Mouse (Mus musculus): ENCODE data around the gene Ak9. TPM values are rescaled to one million over a fixed set of nuclear protein-coding genes. Genes with fewer than 3 reads are reported as not detected.

The Ak9 gene
- polyA plus RNA-seq (2016; fragmentation: Nextera tagmentation; extraction: Ambion mirVana), result 0.16 and 0.34 TPM in 2 replicates

DNA sequence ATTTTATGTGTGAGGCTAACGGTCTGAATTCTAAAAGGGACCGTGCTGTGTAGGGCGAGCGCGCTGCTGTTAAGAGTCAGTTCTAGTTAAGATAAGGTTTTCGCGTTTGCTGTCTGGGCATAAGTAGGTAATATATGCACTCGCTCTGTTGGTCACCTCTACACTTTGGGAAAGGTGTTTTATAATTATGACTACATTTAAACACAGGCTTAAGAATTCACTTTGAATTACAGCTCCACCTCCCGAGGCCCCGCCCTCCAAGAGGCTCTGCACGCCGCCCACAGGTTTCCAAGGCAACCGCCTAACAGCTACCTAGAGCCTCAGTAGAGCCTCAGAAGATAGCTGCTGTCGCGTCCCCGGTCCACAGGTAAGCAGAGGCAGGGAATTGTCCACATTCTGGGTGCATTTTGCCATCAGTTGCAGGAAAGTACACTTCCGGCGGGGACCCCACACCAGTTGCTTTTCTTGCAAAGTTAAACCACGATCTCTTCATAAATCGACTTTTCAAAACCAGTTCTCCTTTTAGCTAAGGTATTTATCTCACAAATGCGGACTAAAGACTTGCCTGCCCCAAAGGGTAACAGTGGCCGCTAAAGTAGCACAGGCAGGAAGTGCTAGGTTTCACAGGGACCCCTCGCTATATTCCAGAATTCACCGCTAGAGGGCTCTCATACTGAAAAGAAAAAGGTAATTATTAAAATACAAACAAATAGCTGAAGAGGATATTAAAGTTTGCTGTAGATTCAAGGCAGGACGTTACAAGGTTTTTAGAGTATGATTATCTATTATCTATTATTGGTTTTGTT is at the start of gene Ak9:
Gene Ak9 (plus strand): TSS at position 342 of the 806 bp plus-strand sequence.
- Histone ChIP-seq H3K4me1 (replicated peaks) (peaks cover 12% of the 10 kb centered on the region), H3K9me3 (no peaks in the 10 kb centered on the region), H3K4me3 (peak within 1 kb of the TSS; percentile 95), H3K27ac (peak within 1 kb of the TSS; percentile 88), H3K36me3 (no peaks in the 10 kb centered on the region), H3K27me3 (ENCODE audit: insufficient read depth, poor library complexity, severe bottlenecking) (no peaks in the 10 kb centered on the region)
- WGBS, result under 1% methylated on average over 25 of the region's 25 CpGs
- DNase-seq (ENCODE audit: low spot score), result peak; percentile 85

DNA sequence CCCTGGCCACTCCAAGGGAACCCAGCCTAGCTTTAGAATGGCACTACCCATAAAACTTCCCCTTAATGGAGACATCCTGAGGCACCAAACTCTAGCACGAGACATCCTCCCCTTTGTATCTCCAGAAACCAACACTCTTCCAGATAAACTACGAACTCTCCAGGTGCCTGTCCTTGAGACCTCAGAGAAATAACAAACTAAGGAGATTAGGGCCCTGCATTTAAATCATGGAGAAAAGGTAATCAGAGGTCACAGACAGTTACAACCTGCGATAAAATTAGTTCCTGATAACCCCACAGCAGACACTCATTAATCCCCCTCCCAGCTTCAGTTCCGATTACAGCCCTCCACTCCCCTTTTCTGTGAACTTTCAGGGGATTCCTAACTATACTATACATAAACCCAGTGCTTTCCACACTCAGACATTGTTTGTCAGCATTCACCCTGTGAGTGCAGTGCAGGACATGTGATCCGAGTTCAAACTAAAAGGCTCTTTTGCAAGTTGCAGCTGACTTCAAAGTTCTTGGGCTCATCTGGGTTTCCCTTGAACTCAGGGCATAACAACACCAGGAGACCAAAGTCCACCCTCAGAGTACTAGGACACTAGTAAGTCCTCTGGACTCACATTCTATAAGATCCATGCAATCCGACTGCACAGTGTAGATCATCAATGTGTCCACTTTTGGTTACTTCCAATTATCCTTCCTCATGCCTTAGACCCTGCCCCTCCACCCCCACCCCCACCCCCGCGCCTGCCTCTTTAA is 43.4 kb upstream of the Ak9 start:
- Histone ChIP-seq H3K27me3 (ENCODE audit: insufficient read depth, poor library complexity, severe bottlenecking) (no peaks in the 10 kb centered on the region), H3K27ac (no peak overlapping the region), H3K36me3 (peaks cover 21% of the 10 kb centered on the region), H3K4me3 (no peak overlapping the region), H3K9me3 (no peaks in the 10 kb centered on the region), H3K4me1 (replicated peaks) (no peaks in the 10 kb centered on the region)
- WGBS, result 59% methylated on average over 8 of the region's 8 CpGs
- no peak for DNase-seq (ENCODE audit: low spot score)

DNA sequence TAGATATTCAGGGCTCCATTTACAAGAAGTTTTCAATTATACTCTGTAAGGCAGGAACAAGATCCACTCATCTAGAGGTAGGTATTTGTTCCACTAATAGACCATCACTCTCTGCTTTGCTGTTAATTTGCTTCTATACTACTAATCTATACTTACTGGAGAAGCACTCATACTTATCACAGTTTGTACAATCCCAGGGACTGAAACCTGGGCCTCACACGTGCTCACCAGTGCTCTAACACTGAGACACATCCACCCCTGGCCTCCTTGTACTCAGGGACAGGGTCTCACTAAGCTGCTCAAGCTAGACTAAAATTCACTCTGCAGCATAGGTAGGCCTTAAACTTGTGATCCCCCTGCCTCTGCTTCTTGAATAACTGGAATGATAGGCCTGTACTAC is 42.6 kb upstream of the Ak9 start:
- no peaks in the 10 kb centered on the region for H3K27me3 ChIP-seq (ENCODE audit: insufficient read depth, poor library complexity, severe bottlenecking)
- 60% methylated on average over 1 of the region's 1 CpGs for WGBS

DNA sequence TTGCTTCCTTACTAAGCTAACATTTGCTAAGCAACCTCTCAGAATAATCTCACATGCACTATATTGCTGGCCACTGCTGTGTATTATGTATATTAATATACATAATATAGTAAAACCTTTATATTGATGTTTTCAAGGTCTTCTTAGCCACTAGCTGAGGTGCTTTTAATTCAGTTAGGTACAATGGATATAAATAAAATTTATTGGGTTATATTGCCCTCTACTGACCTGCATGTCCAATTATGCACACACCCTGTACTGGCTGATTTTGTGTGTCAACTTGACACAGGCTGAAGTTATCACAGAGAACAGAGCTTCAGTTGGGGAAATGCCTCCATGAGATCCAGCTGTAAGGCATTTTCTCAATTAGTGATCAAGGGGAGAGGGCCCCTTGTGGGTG is 41.9 kb upstream of the Ak9 start:
- Histone ChIP-seq H3K4me1 (replicated peaks) (no peaks in the 10 kb centered on the region), H3K36me3 (peaks cover 19% of the 10 kb centered on the region), H3K9me3 (no peaks in the 10 kb centered on the region), H3K27me3 (ENCODE audit: insufficient read depth, poor library complexity, severe bottlenecking) (no peaks in the 10 kb centered on the region), H3K27ac (no peak overlapping the region), H3K4me3 (no peak overlapping the region)
- DNase-seq (ENCODE audit: low spot score), result no peak

More for the DNA sequence above, 42.6 kb upstream of the Ak9 start:
- H3K36me3 ChIP-seq, result peaks cover 19% of the 10 kb centered on the region
- no peak overlapping the region for H3K27ac ChIP-seq
- no peak overlapping the region for H3K4me3 ChIP-seq
- DNase-seq (ENCODE audit: low spot score), result no peak
- no peaks in the 10 kb centered on the region for H3K9me3 ChIP-seq
- H3K4me1 ChIP-seq (replicated peaks), result no peaks in the 10 kb centered on the region

DNA sequence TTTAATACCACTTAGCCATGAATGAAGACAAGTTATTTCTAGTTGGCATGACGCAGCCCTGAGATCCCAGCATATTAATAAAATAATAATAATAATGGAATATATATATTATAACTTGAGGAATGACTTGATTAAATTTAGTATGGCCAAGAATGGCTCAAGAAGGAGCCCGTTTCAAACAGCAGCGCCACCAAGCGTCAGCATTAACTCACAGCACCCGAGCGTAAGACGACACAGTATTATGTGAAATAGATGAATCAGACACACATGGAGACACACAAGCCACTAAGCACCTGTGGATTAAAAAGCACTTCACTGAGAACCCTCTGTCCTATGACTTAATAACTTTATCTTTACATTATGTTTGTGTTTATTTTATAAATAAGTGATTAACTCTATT is 31.9 kb upstream of the Ak9 start:
- Histone ChIP-seq H3K27ac (no peak overlapping the region), H3K4me3 (no peak overlapping the region), H3K36me3 (0 out of 2 replicates have a peak, but pooled peaks cover 2% of the 10 kb centered on the region), H3K9me3 (no peaks in the 10 kb centered on the region), H3K4me1 (replicated peaks) (no peaks in the 10 kb centered on the region), H3K27me3 (ENCODE audit: insufficient read depth, poor library complexity, severe bottlenecking) (no peaks in the 10 kb centered on the region)
- 47% methylated on average over 7 of the region's 7 CpGs for WGBS
- DNase-seq (ENCODE audit: low spot score), result no peak

DNA sequence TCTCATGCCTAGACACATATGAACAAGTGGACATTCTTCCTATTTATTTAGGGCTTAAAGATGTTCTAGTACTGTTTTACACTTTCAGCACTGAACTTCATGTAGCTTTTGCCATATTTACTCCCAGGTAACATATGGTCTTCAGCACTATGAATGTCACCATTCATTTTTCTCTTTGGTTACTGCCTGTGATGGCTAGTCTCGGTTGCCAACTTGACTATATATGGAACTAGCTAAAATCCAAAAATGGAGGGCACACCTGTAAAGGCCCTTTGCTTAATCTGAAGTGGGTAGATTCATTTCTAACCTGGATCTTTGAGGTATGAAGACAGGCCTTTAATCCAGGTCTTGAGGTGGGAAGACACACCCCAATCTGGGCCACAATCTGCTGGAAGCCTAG is 28.9 kb upstream of the Ak9 start:
- Histone ChIP-seq H3K4me3 (no peak overlapping the region), H3K36me3 (no peaks in the 10 kb centered on the region), H3K4me1 (replicated peaks) (no peaks in the 10 kb centered on the region), H3K9me3 (no peaks in the 10 kb centered on the region), H3K27me3 (ENCODE audit: insufficient read depth, poor library complexity, severe bottlenecking) (no peaks in the 10 kb centered on the region), H3K27ac (no peak overlapping the region)
- no peak for DNase-seq (ENCODE audit: low spot score)
- 87% methylated on average over 1 of the region's 1 CpGs for WGBS

DNA sequence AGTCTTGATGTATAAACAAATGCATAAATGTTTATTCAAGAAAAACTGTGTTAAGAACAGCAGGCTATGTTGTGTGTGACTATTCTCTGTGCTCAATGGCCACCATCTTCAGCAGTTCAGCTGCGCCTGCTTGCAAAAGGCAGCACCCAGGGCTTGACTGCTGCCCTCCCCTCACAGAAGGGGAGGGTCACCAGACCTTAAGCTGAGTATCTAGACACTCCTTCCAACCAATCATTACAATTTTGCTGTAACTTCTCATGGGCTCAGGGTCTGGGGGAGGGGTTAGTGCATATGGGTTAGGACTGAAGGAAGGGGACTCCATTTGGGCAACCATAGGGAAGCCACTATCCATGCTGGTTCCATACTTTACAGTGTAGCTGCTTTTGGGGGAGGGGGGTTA is 25.0 kb upstream of the Ak9 start:
- no peaks in the 10 kb centered on the region for H3K27me3 ChIP-seq (ENCODE audit: insufficient read depth, poor library complexity, severe bottlenecking)
- H3K4me3 ChIP-seq, result no peak overlapping the region
- 78% methylated on average over 1 of the region's 1 CpGs for WGBS
- no peaks in the 10 kb centered on the region for H3K4me1 ChIP-seq (replicated peaks)
- no peak for DNase-seq (ENCODE audit: low spot score)
- no peak overlapping the region for H3K27ac ChIP-seq
- H3K36me3 ChIP-seq, result peaks cover 3% of the 10 kb centered on the region; the same call in 1 of the 2 replicates
- no peaks in the 10 kb centered on the region for H3K9me3 ChIP-seq

DNA sequence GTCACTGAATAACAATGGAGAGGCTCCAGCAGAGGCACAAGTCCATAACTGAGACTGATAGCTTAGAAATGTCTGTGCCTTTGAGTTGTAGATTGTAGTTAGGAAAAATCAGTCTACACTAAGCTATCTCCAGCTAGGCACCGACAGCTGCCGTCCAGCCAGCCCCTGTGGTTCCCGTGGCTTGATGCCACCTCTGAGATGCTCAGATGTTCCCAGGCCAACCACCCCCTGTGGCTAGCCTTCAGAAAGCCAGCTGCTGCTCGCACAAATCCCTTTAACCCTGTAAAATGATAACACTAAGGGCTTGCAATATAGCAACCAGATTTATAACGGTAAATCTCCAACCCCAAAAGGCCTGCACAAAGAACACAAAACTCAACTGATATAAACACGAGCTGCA is 23.6 kb upstream of the Ak9 start:
- no peak for DNase-seq (ENCODE audit: low spot score)
- Histone ChIP-seq H3K27ac (no peak overlapping the region), H3K27me3 (ENCODE audit: insufficient read depth, poor library complexity, severe bottlenecking) (no peaks in the 10 kb centered on the region), H3K4me1 (replicated peaks) (no peaks in the 10 kb centered on the region), H3K4me3 (no peak overlapping the region), H3K9me3 (no peaks in the 10 kb centered on the region), H3K36me3 (peaks cover 7% of the 10 kb centered on the region; the same call in 1 of the 2 replicates)
- 58% methylated on average over 6 of the region's 6 CpGs for WGBS

DNA sequence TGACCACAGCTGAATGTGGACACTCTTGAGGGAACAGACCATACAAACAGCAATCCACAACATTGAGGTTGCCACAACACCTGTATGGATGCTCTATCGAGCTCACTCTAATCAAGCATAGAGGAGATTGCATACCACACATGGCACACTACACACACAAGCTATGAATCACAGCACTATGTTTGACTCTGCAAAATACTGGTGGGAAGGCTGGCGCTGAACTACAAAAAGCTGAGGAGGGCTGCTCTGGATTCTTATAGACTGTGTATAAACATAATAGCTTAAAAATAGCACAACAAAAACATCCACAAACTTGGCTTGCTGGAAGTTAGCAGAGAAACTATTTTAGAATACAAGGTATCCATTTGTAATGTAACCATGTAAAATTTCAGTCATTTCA is 23.0 kb upstream of the Ak9 start:
- H3K4me1 ChIP-seq (replicated peaks), result no peaks in the 10 kb centered on the region
- 91% methylated on average over 2 of the region's 2 CpGs for WGBS
- H3K9me3 ChIP-seq, result no peaks in the 10 kb centered on the region
- H3K36me3 ChIP-seq, result peaks cover 7% of the 10 kb centered on the region; the same call in 1 of the 2 replicates
- H3K27me3 ChIP-seq (ENCODE audit: insufficient read depth, poor library complexity, severe bottlenecking), result no peaks in the 10 kb centered on the region
- no peak overlapping the region for H3K4me3 ChIP-seq
- DNase-seq (ENCODE audit: low spot score), result no peak
- H3K27ac ChIP-seq, result no peak overlapping the region

DNA sequence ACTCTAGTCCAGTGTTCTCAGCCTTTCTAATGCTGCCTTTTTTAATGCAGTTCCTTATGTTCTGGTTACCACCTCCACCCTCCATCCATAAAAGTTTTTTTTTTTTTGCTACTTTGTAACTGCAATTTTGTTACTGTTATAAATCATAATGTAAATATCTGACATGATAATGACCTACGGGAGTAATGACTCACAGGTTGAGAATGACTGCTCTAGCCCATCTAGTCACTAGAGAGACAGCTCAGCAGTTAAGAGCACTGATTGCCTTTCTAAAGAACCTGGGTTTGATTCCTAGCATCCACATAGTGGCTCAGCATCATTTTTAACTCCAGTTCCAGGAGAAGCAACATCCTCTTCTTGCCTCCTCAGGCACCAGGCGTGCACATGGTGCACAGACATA is 21.7 kb upstream of the Ak9 start:
- peaks cover 7% of the 10 kb centered on the region; the same call in 1 of the 2 replicates for H3K36me3 ChIP-seq
- no peaks in the 10 kb centered on the region for H3K4me1 ChIP-seq (replicated peaks)
- no peak for DNase-seq (ENCODE audit: low spot score)
- H3K27ac ChIP-seq, result no peak overlapping the region
- H3K9me3 ChIP-seq, result no peaks in the 10 kb centered on the region
- WGBS, result 90% methylated on average over 2 of the region's 2 CpGs
- no peak overlapping the region for H3K4me3 ChIP-seq
- no peaks in the 10 kb centered on the region for H3K27me3 ChIP-seq (ENCODE audit: insufficient read depth, poor library complexity, severe bottlenecking)

DNA sequence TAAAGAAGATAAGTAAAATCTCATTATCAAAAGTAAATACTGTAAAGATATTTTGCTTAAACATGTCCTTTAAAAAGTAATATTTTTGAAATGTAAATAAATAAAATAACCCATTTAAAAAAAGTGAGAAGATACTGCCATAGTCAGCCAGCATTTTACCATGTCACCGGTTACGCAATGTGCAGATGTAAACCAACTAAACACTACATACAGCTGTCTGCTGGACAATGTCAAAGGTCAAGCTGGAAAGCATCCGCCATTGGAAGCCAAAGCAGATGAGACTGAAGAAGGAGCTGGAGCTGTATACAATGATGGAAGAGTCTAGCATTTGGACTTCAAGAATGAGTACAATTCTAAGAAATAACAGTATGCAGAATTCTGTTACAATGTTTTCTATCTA is 16.2 kb upstream of the Ak9 start:
- Histone ChIP-seq H3K9me3 (no peaks in the 10 kb centered on the region), H3K27me3 (ENCODE audit: insufficient read depth, poor library complexity, severe bottlenecking) (no peaks in the 10 kb centered on the region), H3K27ac (no peak overlapping the region), H3K4me1 (replicated peaks) (peaks cover 11% of the 10 kb centered on the region), H3K36me3 (peaks cover 7% of the 10 kb centered on the region; the same call in 1 of the 2 replicates), H3K4me3 (no peak overlapping the region)
- 87% methylated on average over 3 of the region's 3 CpGs for WGBS
- no peak for DNase-seq (ENCODE audit: low spot score)

DNA sequence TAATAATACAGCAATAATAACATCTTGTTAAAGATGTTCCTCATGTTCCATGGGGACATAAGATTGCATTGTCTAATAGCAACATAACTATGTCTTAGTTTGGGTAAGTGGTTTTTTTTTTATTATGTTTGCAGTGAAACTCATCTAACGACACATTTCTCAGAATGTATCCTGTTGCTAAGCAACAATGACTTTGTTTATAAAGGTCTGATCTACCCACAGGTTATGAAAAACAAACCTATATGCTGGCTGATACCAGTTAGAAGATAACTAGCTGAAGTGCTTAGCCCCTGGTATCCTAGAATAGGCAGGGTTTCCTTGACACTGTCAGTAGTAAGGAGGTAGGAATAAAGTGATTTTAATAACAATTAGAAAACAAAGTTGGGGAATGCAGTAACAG is 15.7 kb upstream of the Ak9 start:
- Histone ChIP-seq H3K27ac (peak overlapping the region; percentile 83; the same call in 1 of the 2 replicates), H3K4me3 (no peak overlapping the region), H3K4me1 (replicated peaks) (peaks cover 16% of the 10 kb centered on the region), H3K27me3 (ENCODE audit: insufficient read depth, poor library complexity, severe bottlenecking) (no peaks in the 10 kb centered on the region), H3K9me3 (no peaks in the 10 kb centered on the region), H3K36me3 (peaks cover 7% of the 10 kb centered on the region; the same call in 1 of the 2 replicates)
- WGBS, result 91% methylated on average over 1 of the region's 1 CpGs
- no peak for DNase-seq (ENCODE audit: low spot score)

DNA sequence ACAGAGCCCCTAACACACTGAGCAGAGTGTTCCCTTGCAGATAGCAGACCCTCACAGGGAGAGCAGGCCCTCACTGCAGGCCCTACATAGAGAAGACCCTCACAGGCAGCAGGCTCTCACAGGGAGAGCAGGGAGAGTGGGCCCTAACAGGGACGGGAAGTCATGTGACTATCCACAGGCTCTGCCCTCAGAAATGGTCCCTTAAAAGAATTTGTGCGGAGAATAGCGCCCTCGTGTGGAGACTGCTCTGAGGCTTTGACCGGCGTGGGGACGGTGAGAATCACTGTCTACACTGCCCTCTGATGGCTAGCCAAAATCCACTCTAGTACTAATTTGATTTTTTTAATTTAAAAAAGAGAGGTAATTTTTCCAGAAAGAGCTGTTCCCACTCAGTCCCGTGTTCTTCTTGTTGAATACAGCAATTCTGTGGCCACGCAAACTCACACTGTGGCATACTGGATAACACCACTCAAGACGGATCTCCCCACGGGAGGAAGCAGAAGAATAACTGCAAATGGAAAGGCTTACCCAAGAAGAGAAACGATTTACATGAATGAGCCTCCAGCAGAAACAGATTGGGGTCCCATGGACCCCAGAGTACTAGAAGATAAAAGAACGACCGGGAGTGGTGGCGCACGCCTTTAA is 14.9 kb upstream of the Ak9 start:
- peaks cover 4% of the 10 kb centered on the region; the same call in 1 of the 2 replicates for H3K36me3 ChIP-seq
- H3K9me3 ChIP-seq, result no peaks in the 10 kb centered on the region
- no peaks in the 10 kb centered on the region for H3K27me3 ChIP-seq (ENCODE audit: insufficient read depth, poor library complexity, severe bottlenecking)
- peaks cover 22% of the 10 kb centered on the region for H3K4me1 ChIP-seq (replicated peaks)
- no peak overlapping the region for H3K4me3 ChIP-seq
- 41% methylated on average over 16 of the region's 16 CpGs for WGBS
- H3K27ac ChIP-seq, result peak overlapping the region; percentile 83
- peak; percentile 90 for DNase-seq (ENCODE audit: low spot score)
